Mouse (Mus musculus) small intestine, adult 2 months (tissue): Measurements from ENCODE around the gene Rex2. TPM values are rescaled to one million over a fixed set of nuclear protein-coding genes. Genes with fewer than 3 reads are reported as not detected.
"Not testable (repeated sequence)": the region's sequence is repeated elsewhere in the genome, so short reads cannot be mapped to it uniquely, and the experiment has no call there.

Experiments
- H3K27ac ChIP-seq: fragments of 200-500 bp; 2 replicates; pipeline ENCODE4 v1.5.1; 2012; ENCODE audit warnings: low read depth, low read length, control low read depth, inconsistent platforms; ENCODE audit not compliant: insufficient read depth
- H3K27me3 ChIP-seq: fragments of 200-500 bp; 2 replicates; pipeline ENCODE4 v1.6.1; 2012; ENCODE audit warnings: mild to moderate bottlenecking, moderate library complexity, low read length, inconsistent platforms; ENCODE audit not compliant: control insufficient read depth, insufficient read depth
- H3K36me3 ChIP-seq: fragments of 200-500 bp; 2 replicates; pipeline ENCODE4 v1.6.1; 2012; ENCODE audit warnings: mild to moderate bottlenecking, low read length, control low read depth, inconsistent platforms; ENCODE audit not compliant: control insufficient read depth, insufficient read depth
- H3K4me1 ChIP-seq: fragments of 200-500 bp; 2 replicates; pipeline ENCODE4 v1.6.1; 2012; ENCODE audit warnings: low read length, inconsistent platforms, mixed read lengths; ENCODE audit not compliant: control insufficient read depth, insufficient read depth, insufficient read length
- H3K4me3 ChIP-seq: fragments of 200-500 bp; 2 replicates; pipeline ENCODE4 v1.5.1; 2012; ENCODE audit warnings: low read depth, mild to moderate bottlenecking, control low read depth, inconsistent platforms, low read length, moderate library complexity
- WGBS: fragments of 180-500 bp; shearing (Covaris S2); methylation state at CpG from one replicate; pipeline ENCODE4 v1.1.7; 2018; 5-methylcytosine and 5-hydroxymethylcytosine counted together
- polyA plus RNA-seq: library from polyadenylated mRNA; depleted of rRNA; stranded (reverse); fragments of >200 nt; gene quantifications from 2 replicates; pipeline ENCODE4 v1.2.3, GENCODE M21; 2012; rRNA removed

The Rex2 gene
- not detected in 2 replicates for polyA plus RNA-seq

GRCm38 (mm10) chr4:147021550-147021949 is at the start of gene Rex2:
Gene Rex2 (plus strand): TSS chr4:147021850.
- not testable (repeated sequence) for H3K4me3 ChIP-seq, H3K4me1 ChIP-seq, H3K36me3 ChIP-seq, H3K27ac ChIP-seq, H3K27me3 ChIP-seq
- WGBS: no CpG with 5 or more reads among the region's 6 CpGs

- not testable (repeated sequence) for H3K4me3 ChIP-seq, H3K27ac ChIP-seq
- 8% methylated on average over 2 of the region's 2 CpGs for WGBS
These were observed 45.1 kb upstream of the Rex2 start for GRCm38 (mm10) chr4:146976581-146976980.

GRCm38 (mm10) chr4:147018400-147018799 is 3.2 kb upstream of the Rex2 start:
- not testable (repeated sequence) for H3K4me1 ChIP-seq, H3K27ac ChIP-seq, H3K4me3 ChIP-seq, H3K27me3 ChIP-seq, H3K36me3 ChIP-seq
- WGBS: no CpG with 5 or more reads among the region's 1 CpGs

More at GRCm38 (mm10) chr4:146976581-146976980, 45.1 kb upstream of the Rex2 start:
- H3K4me1 ChIP-seq, H3K27me3 ChIP-seq, H3K36me3 ChIP-seq: not testable (repeated sequence)

GRCm38 (mm10) chr4:147026374-147026773 is 4.7 kb downstream of the Rex2 start:
- H3K36me3 ChIP-seq, H3K4me1 ChIP-seq, H3K27me3 ChIP-seq, H3K27ac ChIP-seq, H3K4me3 ChIP-seq: not testable (repeated sequence)
- 57% methylated on average over 1 of the region's 1 CpGs for WGBS

GRCm38 (mm10) chr4:147031308-147032036 is 9.8 kb downstream of the Rex2 start:
- H3K36me3 ChIP-seq, H3K4me1 ChIP-seq, H3K4me3 ChIP-seq, H3K27ac ChIP-seq, H3K27me3 ChIP-seq: not testable (repeated sequence)
- 93% methylated on average over 1 of the region's 2 CpGs for WGBS

GRCm38 (mm10) chr4:147063768-147064167 is 42.1 kb downstream of the Rex2 start:
- not testable (repeated sequence) for H3K27me3 ChIP-seq, H3K27ac ChIP-seq, H3K4me1 ChIP-seq, H3K36me3 ChIP-seq, H3K4me3 ChIP-seq
- WGBS: 82% methylated on average over 3 of the region's 3 CpGs

GRCm38 (mm10) chr4:147065861-147066260 is 44.2 kb downstream of the Rex2 start:
- H3K4me3 ChIP-seq, H3K27me3 ChIP-seq, H3K4me1 ChIP-seq, H3K36me3 ChIP-seq, H3K27ac ChIP-seq: not testable (repeated sequence)
- WGBS: 78% methylated on average over 3 of the region's 3 CpGs

- not testable (repeated sequence) for H3K36me3 ChIP-seq, H3K4me3 ChIP-seq, H3K27me3 ChIP-seq, H3K4me1 ChIP-seq, H3K27ac ChIP-seq
- 92% methylated on average over 1 of the region's 1 CpGs for WGBS
These were observed 44.7 kb downstream of the Rex2 start for GRCm38 (mm10) chr4:147066380-147066779.

- H3K27ac ChIP-seq, H3K4me3 ChIP-seq, H3K4me1 ChIP-seq, H3K27me3 ChIP-seq, H3K36me3 ChIP-seq: not testable (repeated sequence)
- WGBS: 52% methylated on average over 2 of the region's 2 CpGs
These were observed 74.0 kb downstream of the Rex2 start for GRCm38 (mm10) chr4:147095641-147096040.

GRCm38 (mm10) chr4:147101666-147102626 is 80.3 kb downstream of the Rex2 start:
- not testable (repeated sequence) for H3K27ac ChIP-seq, H3K36me3 ChIP-seq, H3K27me3 ChIP-seq, H3K4me1 ChIP-seq
- WGBS: 4% methylated on average over 104 of the region's 109 CpGs
- H3K4me3 ChIP-seq: peak overlapping the region; percentile 28

- 45% methylated on average over 4 of the region's 4 CpGs for WGBS
- H3K27me3 ChIP-seq, H3K4me3 ChIP-seq, H3K36me3 ChIP-seq, H3K27ac ChIP-seq, H3K4me1 ChIP-seq: not testable (repeated sequence)
These were observed 82.2 kb downstream of the Rex2 start for GRCm38 (mm10) chr4:147103814-147104213.
